Mouse (Mus musculus) small intestine, adult 2 months (tissue): ENCODE data around the gene Olfr486. TPM values are rescaled to one million over a fixed set of nuclear protein-coding genes. Genes with fewer than 3 reads are reported as not detected.

Experiments used
- H3K27ac ChIP-seq: fragments of 200-500 bp; 2 replicates; pipeline ENCODE4 v1.5.1; 2012; ENCODE audit warnings: low read depth, low read length, control low read depth, inconsistent platforms; ENCODE audit not compliant: insufficient read depth
- H3K27me3 ChIP-seq: fragments of 200-500 bp; 2 replicates; pipeline ENCODE4 v1.6.1; 2012; ENCODE audit warnings: mild to moderate bottlenecking, moderate library complexity, low read length, inconsistent platforms; ENCODE audit not compliant: control insufficient read depth, insufficient read depth
- H3K36me3 ChIP-seq: fragments of 200-500 bp; 2 replicates; pipeline ENCODE4 v1.6.1; 2012; ENCODE audit warnings: mild to moderate bottlenecking, low read length, control low read depth, inconsistent platforms; ENCODE audit not compliant: control insufficient read depth, insufficient read depth
- H3K4me1 ChIP-seq: fragments of 200-500 bp; 2 replicates; pipeline ENCODE4 v1.6.1; 2012; ENCODE audit warnings: low read length, inconsistent platforms, mixed read lengths; ENCODE audit not compliant: control insufficient read depth, insufficient read depth, insufficient read length
- H3K4me3 ChIP-seq: fragments of 200-500 bp; 2 replicates; pipeline ENCODE4 v1.5.1; 2012; ENCODE audit warnings: low read depth, mild to moderate bottlenecking, control low read depth, inconsistent platforms, low read length, moderate library complexity
- CTCF ChIP-seq: fragments of 200-500 bp; IDR thresholded peaks from 2 replicates; pipeline ENCODE4 v1.5.1; 2012; ENCODE audit warnings: low read depth, mild to moderate bottlenecking, control low read depth, inconsistent platforms, low read length, moderate library complexity, mixed read lengths; ENCODE audit not compliant: insufficient replicate concordance, insufficient read length; ENCODE audit errors: extremely low read depth
- POLR2A ChIP-seq: fragments of 200-500 bp; IDR thresholded peaks from 2 replicates; pipeline ENCODE4 v1.6.1; 2012; ENCODE audit warnings: low read depth, mild to moderate bottlenecking, control low read depth, inconsistent platforms, low read length, moderate library complexity
- polyA plus RNA-seq: library from polyadenylated mRNA; depleted of rRNA; stranded (reverse); fragments of >200 nt; gene quantifications from 2 replicates; pipeline ENCODE4 v1.2.3, GENCODE M21; 2012; rRNA removed

Gene Olfr486
- polyA plus RNA-seq, 1 experiment, result not detected

GRCm38 (mm10) chr7:108127349-108127748, 45.2 kb downstream of the Olfr486 start, which contains the start of gene Olfr484:
Olfr484 (minus strand) TSS chr7:108127449.
- Histone ChIP-seq H3K36me3 (no peaks in the 10 kb centered on the region), H3K4me1 (no peaks in the 10 kb centered on the region), H3K4me3 (no peak within 1 kb of the TSS), H3K27me3 (no peaks in the 10 kb centered on the region), H3K27ac (no peak within 1 kb of the TSS)
- TF ChIP-seq CTCF (no peak), POLR2A (no peak)

Other genes with a start within 250 kb of the Olfr486 start
- not detected in 2 replicates for gene Olfr473, start 242.3 kb downstream of the Olfr486 start, polyA plus RNA-seq
- not detected in 2 replicates for gene Olfr474, start 218.1 kb downstream of the Olfr486 start, polyA plus RNA-seq
- not detected in 2 replicates for gene Olfr476, start 207.9 kb downstream of the Olfr486 start, polyA plus RNA-seq
- gene Olfr477, start 186.0 kb downstream of the Olfr486 start, polyA plus RNA-seq, result not detected in 2 replicates
- not detected in 2 replicates for gene Olfr478, start 138.8 kb downstream of the Olfr486 start, polyA plus RNA-seq
- not detected in 2 replicates for gene Olfr479, start 122.0 kb downstream of the Olfr486 start, polyA plus RNA-seq
- not detected in 2 replicates for gene Olfr480, start 105.4 kb downstream of the Olfr486 start, polyA plus RNA-seq
- gene Olfr481, start 92.9 kb downstream of the Olfr486 start, polyA plus RNA-seq, result not detected in 2 replicates
- not detected in 2 replicates for gene Olfr482, start 75.2 kb downstream of the Olfr486 start, polyA plus RNA-seq
- not detected in 2 replicates for gene Olfr483, start 71.9 kb downstream of the Olfr486 start, polyA plus RNA-seq
- not detected in 2 replicates for gene Olfr484, start 45.3 kb downstream of the Olfr486 start, polyA plus RNA-seq
- not detected in 2 replicates for gene Olfr485, start 12.9 kb downstream of the Olfr486 start, polyA plus RNA-seq
- gene Olfr487, start 41.9 kb upstream of the Olfr486 start, polyA plus RNA-seq, result not detected in 2 replicates
- not detected in 2 replicates for gene Olfr488, start 85.6 kb upstream of the Olfr486 start, polyA plus RNA-seq
- gene Olfr490, start 116.2 kb upstream of the Olfr486 start, polyA plus RNA-seq, result not detected in 2 replicates
- gene Olfr491, start 140.7 kb upstream of the Olfr486 start, polyA plus RNA-seq, result not detected in 2 replicates
- not detected in 2 replicates for gene Olfr492, start 150.9 kb upstream of the Olfr486 start, polyA plus RNA-seq
- not detected in 2 replicates for gene Olfr493, start 174.2 kb upstream of the Olfr486 start, polyA plus RNA-seq
- not detected in 2 replicates for gene Olfr494, start 192.6 kb upstream of the Olfr486 start, polyA plus RNA-seq
- gene Olfr495, start 220.4 kb upstream of the Olfr486 start, polyA plus RNA-seq, result not detected in 2 replicates
- not detected in 2 replicates for gene Olfr497, start 247.7 kb upstream of the Olfr486 start, polyA plus RNA-seq